Mouse (Mus musculus) CH12.LX (cell line): ENCODE data around the gene Rprd1b. TPM values are rescaled to one million over a fixed set of nuclear protein-coding genes. Genes with fewer than 3 reads are reported as not detected.

ENCODE experiments used
- DNase-seq: peaks from one replicate; pipeline ENCODE4 v3.0.0-alpha.2; 2013; ENCODE audit errors: extremely low read depth
- H3K27ac ChIP-seq: 2 replicates; pipeline ENCODE4 v1.5.1; 2012; ENCODE audit warnings: low read depth, mild to moderate bottlenecking, control low read depth, moderate library complexity; ENCODE audit not compliant: insufficient read depth
- H3K27me3 ChIP-seq: replicated peaks from 2 replicates; pipeline ENCODE3; 2012; ENCODE audit warnings: inconsistent platforms
- H3K36me3 ChIP-seq, 2 experiments: replicated peaks in 1 of 2; 2 replicates each; pipeline versions ENCODE3 to v1.6.1; 2012; ENCODE audit warnings: inconsistent platforms in 1 of 2, low read length in 1 of 2, mild to moderate bottlenecking in 1 of 2, mixed read lengths in 1 of 2, moderate library complexity in 1 of 2; ENCODE audit not compliant: control insufficient read depth in 1 of 2, insufficient read depth in 1 of 2
- H3K4me1 ChIP-seq, 2 experiments: 2 replicates each; pipeline ENCODE4 v1.6.1; 2012; ENCODE audit warnings: inconsistent platforms in 1 of 2, moderate library complexity in 1 of 2; ENCODE audit not compliant: insufficient read depth in 2 of 2, control insufficient read depth in 1 of 2
- H3K4me2 ChIP-seq: 2 replicates; pipeline ENCODE4 v1.6.1; 2012; ENCODE audit warnings: low read depth, mild to moderate bottlenecking, control low read depth; ENCODE audit not compliant: poor library complexity, insufficient read depth, severe bottlenecking
- H3K4me3 ChIP-seq, 3 experiments: fragments of 150-350 bp in 1 of 3; sonication (generic) in 1 of 3; replicated peaks in 1 of 3; 2 replicates each; pipeline versions ENCODE3 to v1.5.1; 2011 to 2012; ENCODE audit warnings: low read depth in 2 of 3, low read length in 2 of 3, mild to moderate bottlenecking in 2 of 3, moderate library complexity in 2 of 3, control low read depth in 1 of 3, improper control_type of control experiment in 1 of 3, inconsistent platforms in 1 of 3, mixed read lengths in 1 of 3; ENCODE audit not compliant: poor library complexity in 1 of 3
- H3K79me2 ChIP-seq: replicated peaks from 2 replicates; pipeline ENCODE4 v1.6.1; 2012; ENCODE audit warnings: mild to moderate bottlenecking, moderate library complexity; ENCODE audit not compliant: control insufficient read depth, poor library complexity, insufficient read depth, severe bottlenecking; ENCODE audit errors: extremely low read depth
- H3K9ac ChIP-seq: 2 replicates; pipeline ENCODE4 v1.6.1; 2012; ENCODE audit warnings: low read depth, mild to moderate bottlenecking, control low read depth, moderate library complexity; ENCODE audit not compliant: insufficient read depth
- H3K9me3 ChIP-seq: replicated peaks from 2 replicates; pipeline ENCODE3; 2012; ENCODE audit warnings: low read length, inconsistent platforms, mixed read lengths
- E2F4 ChIP-seq: IDR thresholded peaks from 2 replicates; pipeline ENCODE4 v1.6.1; 2011; ENCODE audit warnings: low read depth, low read length, improper control_type of control experiment; ENCODE audit not compliant: insufficient replicate concordance
- ELF1 ChIP-seq: IDR thresholded peaks from 2 replicates; pipeline ENCODE4 v1.6.1; 2014; ENCODE audit warnings: low read depth, mild to moderate bottlenecking, inconsistent platforms, low read length, improper control_type of control experiment
- EP300 ChIP-seq: IDR thresholded peaks from 2 replicates; pipeline ENCODE4 v1.6.1; 2011; ENCODE audit warnings: low read length, improper control_type of control experiment
- ETS1 ChIP-seq: conservative IDR thresholded peaks from 2 replicates; pipeline ENCODE4 v1.6.1; 2012; ENCODE audit warnings: low read depth, mild to moderate bottlenecking, inconsistent platforms, low read length, improper control_type of control experiment, moderate library complexity
- JUND ChIP-seq: conservative IDR thresholded peaks from 2 replicates; pipeline ENCODE4 v1.6.1; 2011; ENCODE audit warnings: low read depth, low read length, improper control_type of control experiment
- MAFK ChIP-seq: IDR thresholded peaks from 2 replicates; pipeline ENCODE4 v1.6.1; 2011; ENCODE audit warnings: low read length, improper control_type of control experiment; ENCODE audit not compliant: insufficient replicate concordance
- MAZ ChIP-seq: IDR thresholded peaks from 2 replicates; pipeline ENCODE4 v1.6.1; 2012; ENCODE audit warnings: low read depth, mild to moderate bottlenecking, inconsistent platforms, low read length, improper control_type of control experiment, moderate library complexity
- MEF2A ChIP-seq: IDR thresholded peaks from 2 replicates; pipeline ENCODE4 v1.6.1; 2014; ENCODE audit warnings: low read depth, mild to moderate bottlenecking, inconsistent platforms, low read length, improper control_type of control experiment, borderline replicate concordance
- NELFE ChIP-seq: IDR thresholded peaks from 2 replicates; pipeline ENCODE4 v1.6.1; 2011; ENCODE audit warnings: low read depth, low read length, improper control_type of control experiment
- NRF1 ChIP-seq: IDR thresholded peaks from 2 replicates; pipeline ENCODE4 v1.6.1; 2014; ENCODE audit warnings: low read depth, mild to moderate bottlenecking, inconsistent platforms, low read length, improper control_type of control experiment, moderate library complexity
- POLR2AphosphoS2 ChIP-seq: IDR thresholded peaks from 2 replicates; pipeline ENCODE4 v1.6.1; 2011; ENCODE audit warnings: low read depth, low read length, improper control_type of control experiment
- RCOR1 ChIP-seq: conservative IDR thresholded peaks from 2 replicates; pipeline ENCODE4 v1.6.1; 2012; ENCODE audit warnings: low read depth, mild to moderate bottlenecking, inconsistent platforms, low read length, improper control_type of control experiment
- SMC3 ChIP-seq: IDR thresholded peaks from 2 replicates; pipeline ENCODE4 v1.6.1; 2011; ENCODE audit warnings: low read depth, low read length, improper control_type of control experiment
- TBP ChIP-seq: conservative IDR thresholded peaks from 2 replicates; pipeline ENCODE4 v1.6.1; 2011; ENCODE audit warnings: low read depth, low read length, improper control_type of control experiment
- TCF12 ChIP-seq: IDR thresholded peaks from 2 replicates; pipeline ENCODE4 v1.6.1; 2014; ENCODE audit warnings: low read depth, mild to moderate bottlenecking, inconsistent platforms, low read length, improper control_type of control experiment
- USF1 ChIP-seq: IDR thresholded peaks from 2 replicates; pipeline ENCODE4 v1.6.1; 2014; ENCODE audit warnings: low read depth, mild to moderate bottlenecking, inconsistent platforms, low read length, improper control_type of control experiment
- ZKSCAN1 ChIP-seq: IDR thresholded peaks from 2 replicates; pipeline ENCODE4 v1.6.1; 2012; ENCODE audit warnings: low read depth, inconsistent platforms, low read length, improper control_type of control experiment, borderline replicate concordance
- ZNF384 ChIP-seq: IDR thresholded peaks from 2 replicates; pipeline ENCODE4 v1.6.1; 2012; ENCODE audit warnings: low read depth, low read length, improper control_type of control experiment, inconsistent platforms
- dilution Hi-C: fragments of 300-500 bp; cut with MboI; formaldehyde crosslinking; loops from 2 replicates; pipeline ENCODE4 v1.14.3; 2020; ENCODE audit warnings: low sequenced_read_pairs; ENCODE audit not compliant: extremely low pct_unique_long_range_greater_than_20kb, extremely low pct_ligation_motif_present
- in situ Hi-C: fragments of 300-500 bp; cut with MboI; formaldehyde crosslinking; loops from 3 replicates; pipeline ENCODE4 v1.14.3; 2019; ENCODE audit warnings: low sequenced_read_pairs, low pct_ligation_motif_present, low pct_unique_long_range_greater_than_20kb, mixed read lengths
- polyA plus RNA-seq: library from polyadenylated mRNA; unstranded; fragments of >175 nt; gene quantifications from 2 replicates; pipeline ENCODE4 v1.2.1, GENCODE M21; 2012; ENCODE audit warnings: low read depth; ENCODE audit not compliant: insufficient read length
- total RNA-seq, 2 experiments: library from RNA; depleted of rRNA; stranded (reverse); fragments of 300-350 nt in 1 of 2; fragments of >200 nt in 1 of 2; gene quantifications; 2 replicates each; pipeline ENCODE4 v1.2.3; 2012 to 2014

Gene Rprd1b
- total and polyA plus RNA-seq, 3 experiments: 11.8 to 33.1 (median 16.4) TPM

DNA sequence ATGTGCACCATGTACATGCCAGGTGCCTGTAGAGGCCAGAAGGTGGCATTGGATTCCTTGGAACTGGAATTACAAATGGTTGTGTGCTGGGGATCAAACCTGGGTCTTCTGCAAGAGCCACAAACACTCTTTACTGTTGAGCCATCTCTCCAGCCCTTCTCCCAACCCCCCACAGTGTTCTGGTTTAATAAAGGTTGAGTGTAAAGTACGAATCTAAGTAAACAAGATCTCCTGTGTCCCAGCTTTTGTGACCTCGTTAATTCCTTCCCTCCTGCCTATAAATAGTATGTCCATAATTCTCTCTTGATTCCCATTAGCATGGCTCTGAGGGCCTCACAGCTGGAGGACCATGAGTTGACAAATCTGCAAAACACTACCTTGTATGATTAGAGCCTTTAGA, 49.7 kb downstream of the Rprd1b start:
- dilution Hi-C loops: no loop called here
- Histone ChIP-seq H3K4me1 (peaks cover 0 to 6% of the 10 kb centered on the region in 2 experiments; a peak in 2 of 4 replicates), H3K9me3 (no peaks in the 10 kb centered on the region), H3K36me3 (peaks cover 31 to 55% of the 10 kb centered on the region in 2 experiments), H3K4me3 (no peak overlapping the region), H3K79me2 (no peaks in the 10 kb centered on the region), H3K9ac (no peak overlapping the region), H3K4me2 (no peak overlapping the region), H3K27me3 (no peaks in the 10 kb centered on the region), H3K27ac (no peak overlapping the region)
- in situ Hi-C loops: no loop called here
- TF ChIP-seq ELF1 (no peak), ETS1 (no peak), E2F4 (no peak), ZKSCAN1 (no peak), SMC3 (no peak), ZNF384 (no peak), USF1 (no peak), MAFK (no peak), RCOR1 (no peak), NRF1 (no peak)
- no peak for DNase-seq

DNA sequence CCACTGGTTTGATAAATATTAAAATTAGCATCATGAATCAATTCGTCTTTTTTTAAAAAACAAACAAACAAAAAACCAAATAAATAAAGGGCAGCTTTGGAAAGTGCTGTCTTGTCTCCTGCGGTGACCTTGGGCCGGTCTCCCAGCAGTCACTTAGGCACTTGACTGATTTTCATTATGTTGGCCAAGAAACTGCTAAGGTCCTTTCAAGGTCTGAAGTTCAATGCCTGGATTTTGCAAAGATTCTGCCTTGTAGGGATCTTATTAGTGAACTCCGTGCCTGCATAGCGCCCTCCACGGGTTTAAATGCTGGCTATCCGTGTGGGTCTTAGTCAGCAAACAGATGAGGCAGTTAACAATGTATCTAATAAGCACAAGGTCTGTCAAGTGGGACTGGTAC, 50.7 kb downstream of the Rprd1b start:
- H3K4me2 ChIP-seq: no peak overlapping the region
- in situ Hi-C loops: no loop called here
- no peaks in the 10 kb centered on the region for H3K9me3 ChIP-seq
- no peaks in the 10 kb centered on the region for H3K79me2 ChIP-seq
- peaks cover 29 to 45% of the 10 kb centered on the region in 2 experiments for H3K36me3 ChIP-seq
- dilution Hi-C loops: no loop called here
- no peak for DNase-seq
- H3K4me1 ChIP-seq: peaks cover 0 to 6% of the 10 kb centered on the region in 2 experiments; a peak in 2 of 4 replicates
- no peak overlapping the region for H3K9ac ChIP-seq
- H3K27ac ChIP-seq: no peak overlapping the region
- no peaks in the 10 kb centered on the region for H3K27me3 ChIP-seq
- TF ChIP-seq MAZ (no peak), POLR2AphosphoS2 (no peak), JUND (no peak), USF1 (no peak), E2F4 (no peak), NELFE (no peak), NRF1 (no peak), TBP (no peak), MEF2A (no peak), RCOR1 (no peak), MAFK (no peak), TCF12 (no peak), EP300 (no peak)
- no peak overlapping the region for H3K4me3 ChIP-seq
